Mouse (Mus musculus): ENCODE results near the gene Cpeb3.
A peak's percentile ranks its signal among the peaks of the same experiment; 100 is the strongest.

The Cpeb3 gene

DNA sequence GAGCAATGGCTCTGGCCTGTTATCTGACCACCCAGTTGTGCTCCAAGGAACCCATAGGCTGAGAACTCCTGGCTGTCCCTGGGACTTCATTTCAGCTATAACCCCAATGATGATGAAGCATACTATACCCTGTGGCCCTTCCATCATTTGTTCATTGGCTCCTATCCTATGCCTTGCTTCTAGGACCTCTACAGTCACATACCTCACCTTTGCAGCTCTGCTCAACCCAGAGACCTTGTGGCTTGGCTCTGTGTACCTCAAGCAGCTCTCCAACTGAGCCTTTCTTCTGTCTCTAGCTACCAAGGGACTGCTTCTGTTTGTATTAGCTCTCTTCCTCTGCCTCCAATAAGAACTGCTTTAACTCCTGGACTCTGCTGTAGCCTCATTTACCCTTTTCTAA, 83.4 kb downstream of the Cpeb3 start:
- Histone ChIP-seq H3K36me3 (ENCODE audit: insufficient read depth, low read length) (no peaks in the 10 kb centered on the region), H3K4me3 (replicated peaks; ENCODE audit: low read length) (no peak overlapping the region), H3K9me3 (ENCODE audit: low read length) (no peaks in the 10 kb centered on the region), H3K4me1 (replicated peaks; ENCODE audit: low read depth, low read length) (no peaks in the 10 kb centered on the region), H3K27me3 (ENCODE audit: insufficient read depth, low read length) (no peaks in the 10 kb centered on the region)
- TF ChIP-seq CTCF (conservative IDR thresholded peaks at IDR 0.05; ENCODE audit: low read length) (no peak), NANOG (IDR thresholded peaks at IDR 0.05; ENCODE audit: borderline replicate concordance, low read length) (no peak), POU5F1 (IDR thresholded peaks at IDR 0.05; ENCODE audit: borderline replicate concordance, low read length) (no peak)

GRCm38 (mm10) chr19:37119281-37119680, 89.1 kb downstream of the Cpeb3 start:
- H3K36me3 ChIP-seq (ENCODE audit: insufficient read depth, low read length): no peaks in the 10 kb centered on the region
- H3K4me3 ChIP-seq (replicated peaks; ENCODE audit: low read length): no peak overlapping the region
- no peaks in the 10 kb centered on the region for H3K27me3 ChIP-seq (ENCODE audit: insufficient read depth, low read length)
- H3K4me1 ChIP-seq (replicated peaks; ENCODE audit: low read depth, low read length): no peaks in the 10 kb centered on the region
- TF ChIP-seq POU5F1 (IDR thresholded peaks at IDR 0.05; ENCODE audit: borderline replicate concordance, low read length) (no peak), CTCF (conservative IDR thresholded peaks at IDR 0.05; ENCODE audit: low read length) (no peak), NANOG (IDR thresholded peaks at IDR 0.05; ENCODE audit: borderline replicate concordance, low read length) (no peak)
- H3K9me3 ChIP-seq (ENCODE audit: low read length): no peaks in the 10 kb centered on the region

DNA sequence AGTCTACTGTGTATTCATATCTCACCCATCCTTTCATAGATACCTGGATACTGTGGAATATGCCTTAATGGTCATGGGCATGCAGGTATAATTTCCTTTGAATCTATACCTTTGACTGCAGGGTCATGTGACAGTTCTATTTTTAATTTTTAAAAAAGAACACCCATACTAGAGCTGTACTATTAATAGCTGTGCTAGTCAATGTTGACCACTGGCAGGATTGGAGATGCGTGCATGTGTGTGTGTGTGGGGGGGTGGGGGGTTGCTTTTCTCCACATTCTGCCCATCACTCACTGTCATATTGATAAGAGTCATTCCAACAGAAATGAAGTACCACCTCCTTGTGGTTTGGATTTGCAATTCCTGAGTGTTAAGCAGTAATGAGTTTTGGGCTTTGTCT, 92.6 kb downstream of the Cpeb3 start:
- TF ChIP-seq CTCF (conservative IDR thresholded peaks at IDR 0.05; ENCODE audit: low read length) (no peak), POU5F1 (IDR thresholded peaks at IDR 0.05; ENCODE audit: borderline replicate concordance, low read length) (no peak), NANOG (IDR thresholded peaks at IDR 0.05; ENCODE audit: borderline replicate concordance, low read length) (no peak)
- Histone ChIP-seq H3K36me3 (ENCODE audit: insufficient read depth, low read length) (no peaks in the 10 kb centered on the region), H3K27me3 (ENCODE audit: insufficient read depth, low read length) (no peaks in the 10 kb centered on the region), H3K4me3 (replicated peaks; ENCODE audit: low read length) (no peak overlapping the region), H3K9me3 (ENCODE audit: low read length) (no peaks in the 10 kb centered on the region), H3K4me1 (replicated peaks; ENCODE audit: low read depth, low read length) (no peaks in the 10 kb centered on the region)

DNA sequence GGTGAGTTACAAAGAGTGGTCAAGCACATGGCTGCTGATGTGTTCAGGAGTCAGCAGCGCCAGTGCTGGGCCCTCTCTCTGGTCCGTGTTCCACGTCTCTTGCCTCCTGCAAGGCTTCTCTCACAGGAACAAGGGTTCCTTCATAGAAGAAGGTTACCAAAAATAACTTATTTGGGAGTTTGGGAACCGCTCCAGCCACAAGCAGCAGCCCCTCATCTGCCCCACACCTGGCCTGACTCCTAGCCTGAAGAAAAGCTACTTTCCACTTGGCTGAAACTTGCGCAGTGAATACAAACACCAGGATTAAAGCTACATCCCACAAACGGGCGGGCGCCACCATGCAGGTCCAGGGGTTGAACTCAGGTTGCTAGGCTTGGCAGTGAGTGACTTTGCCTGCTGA, 93.0 kb downstream of the Cpeb3 start:
- Histone ChIP-seq H3K36me3 (ENCODE audit: insufficient read depth, low read length) (no peaks in the 10 kb centered on the region), H3K9me3 (ENCODE audit: low read length) (no peaks in the 10 kb centered on the region), H3K4me3 (replicated peaks; ENCODE audit: low read length) (no peak overlapping the region), H3K27me3 (ENCODE audit: insufficient read depth, low read length) (no peaks in the 10 kb centered on the region), H3K4me1 (replicated peaks; ENCODE audit: low read depth, low read length) (no peaks in the 10 kb centered on the region)
- TF ChIP-seq NANOG (IDR thresholded peaks at IDR 0.05; ENCODE audit: borderline replicate concordance, low read length): no peak
- TF ChIP-seq POU5F1 (IDR thresholded peaks at IDR 0.05; ENCODE audit: borderline replicate concordance, low read length): no peak
- TF ChIP-seq CTCF (conservative IDR thresholded peaks at IDR 0.05; ENCODE audit: low read length): no peak

DNA sequence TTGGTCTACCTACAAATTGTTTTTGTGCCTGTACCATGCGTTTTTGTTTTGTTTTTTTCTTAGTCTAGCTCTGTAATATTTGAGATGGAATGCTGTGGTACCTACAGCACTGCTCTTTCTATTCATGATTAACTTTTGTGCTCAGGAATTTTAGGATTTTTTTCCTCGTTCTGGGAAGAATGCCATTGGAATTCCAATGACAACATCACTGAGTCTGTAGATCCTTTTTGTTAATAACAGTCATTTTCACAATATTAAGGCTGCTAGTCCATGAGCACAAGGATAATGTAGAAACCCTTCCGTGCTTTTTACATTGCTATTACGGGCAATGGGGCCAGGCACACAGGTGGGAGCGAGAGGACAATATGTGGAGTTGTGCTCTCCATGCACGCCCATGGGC, 96.6 kb downstream of the Cpeb3 start:
- H3K27me3 ChIP-seq (ENCODE audit: insufficient read depth, low read length): no peaks in the 10 kb centered on the region
- no peak for TF ChIP-seq NANOG (IDR thresholded peaks at IDR 0.05; ENCODE audit: borderline replicate concordance, low read length)
- no peak for TF ChIP-seq CTCF (conservative IDR thresholded peaks at IDR 0.05; ENCODE audit: low read length)
- TF ChIP-seq POU5F1 (IDR thresholded peaks at IDR 0.05; ENCODE audit: borderline replicate concordance, low read length): no peak

GRCm38 (mm10) chr19:37110494-37110893, 97.9 kb downstream of the Cpeb3 start:
- TF ChIP-seq NANOG (IDR thresholded peaks at IDR 0.05; ENCODE audit: borderline replicate concordance, low read length) (no peak), POU5F1 (IDR thresholded peaks at IDR 0.05; ENCODE audit: borderline replicate concordance, low read length) (no peak), CTCF (conservative IDR thresholded peaks at IDR 0.05; ENCODE audit: low read length) (no peak)
- no peaks in the 10 kb centered on the region for H3K9me3 ChIP-seq (ENCODE audit: low read length)
- H3K36me3 ChIP-seq (ENCODE audit: insufficient read depth, low read length): no peaks in the 10 kb centered on the region
- H3K4me3 ChIP-seq (replicated peaks; ENCODE audit: low read length): no peak overlapping the region
- no peaks in the 10 kb centered on the region for H3K4me1 ChIP-seq (replicated peaks; ENCODE audit: low read depth, low read length)
- no peaks in the 10 kb centered on the region for H3K27me3 ChIP-seq (ENCODE audit: insufficient read depth, low read length)

More for the DNA sequence above, 96.6 kb downstream of the Cpeb3 start:
- Histone ChIP-seq H3K9me3 (ENCODE audit: low read length) (no peaks in the 10 kb centered on the region), H3K4me1 (replicated peaks; ENCODE audit: low read depth, low read length) (no peaks in the 10 kb centered on the region), H3K4me3 (replicated peaks; ENCODE audit: low read length) (no peak overlapping the region), H3K36me3 (ENCODE audit: insufficient read depth, low read length) (no peaks in the 10 kb centered on the region)

GRCm38 (mm10) chr19:37109853-37110252, 98.5 kb downstream of the Cpeb3 start:
- H3K4me1 ChIP-seq (replicated peaks; ENCODE audit: low read depth, low read length): no peaks in the 10 kb centered on the region
- H3K9me3 ChIP-seq (ENCODE audit: low read length): no peaks in the 10 kb centered on the region
- no peak overlapping the region for H3K4me3 ChIP-seq (replicated peaks; ENCODE audit: low read length)
- TF ChIP-seq POU5F1 (IDR thresholded peaks at IDR 0.05; ENCODE audit: borderline replicate concordance, low read length) (no peak), CTCF (conservative IDR thresholded peaks at IDR 0.05; ENCODE audit: low read length) (no peak), NANOG (IDR thresholded peaks at IDR 0.05; ENCODE audit: borderline replicate concordance, low read length) (no peak)
- H3K36me3 ChIP-seq (ENCODE audit: insufficient read depth, low read length): no peaks in the 10 kb centered on the region
- no peaks in the 10 kb centered on the region for H3K27me3 ChIP-seq (ENCODE audit: insufficient read depth, low read length)

DNA sequence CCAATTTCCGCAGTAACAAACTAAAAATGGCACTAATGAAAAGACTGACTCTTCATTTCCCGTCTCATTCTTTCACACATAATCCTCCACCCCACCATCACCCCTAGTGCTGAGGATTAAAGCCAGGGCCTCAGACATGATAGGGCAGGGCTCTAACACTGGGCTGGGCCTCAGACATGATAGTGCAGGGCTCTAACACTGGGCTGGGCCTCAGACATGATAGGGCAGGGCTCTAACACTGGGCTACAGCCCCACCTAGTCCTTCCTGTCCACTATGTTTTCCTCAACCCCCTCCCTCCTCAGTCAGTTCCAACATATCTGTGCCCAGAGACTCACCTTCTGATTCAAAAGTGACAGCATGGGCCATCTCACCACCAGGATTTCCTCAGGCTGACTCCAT, 107.7 kb downstream of the Cpeb3 start:
- H3K36me3 ChIP-seq (ENCODE audit: insufficient read depth, low read length): no peaks in the 10 kb centered on the region
- H3K4me1 ChIP-seq (replicated peaks; ENCODE audit: low read depth, low read length): peaks cover 9% of the 10 kb centered on the region
- no peak overlapping the region for H3K4me3 ChIP-seq (replicated peaks; ENCODE audit: low read length)
- no peaks in the 10 kb centered on the region for H3K27me3 ChIP-seq (ENCODE audit: insufficient read depth, low read length)
- TF ChIP-seq CTCF (conservative IDR thresholded peaks at IDR 0.05; ENCODE audit: low read length): no peak
- no peaks in the 10 kb centered on the region for H3K9me3 ChIP-seq (ENCODE audit: low read length)

GRCm38 (mm10) chr19:37095666-37096330, 112.6 kb downstream of the Cpeb3 start:
- Histone ChIP-seq H3K4me3 (replicated peaks; ENCODE audit: low read length) (no peak overlapping the region), H3K36me3 (ENCODE audit: insufficient read depth, low read length) (no peaks in the 10 kb centered on the region), H3K9me3 (ENCODE audit: low read length) (no peaks in the 10 kb centered on the region), H3K4me1 (replicated peaks; ENCODE audit: low read depth, low read length) (peaks cover 9% of the 10 kb centered on the region), H3K27me3 (ENCODE audit: insufficient read depth, low read length) (no peaks in the 10 kb centered on the region)
- TF ChIP-seq NANOG (IDR thresholded peaks at IDR 0.05; ENCODE audit: borderline replicate concordance, low read length) (no peak), CTCF (conservative IDR thresholded peaks at IDR 0.05; ENCODE audit: low read length) (peak; percentile 50), POU5F1 (IDR thresholded peaks at IDR 0.05; ENCODE audit: borderline replicate concordance, low read length) (no peak)

All from E14TG2a.4 (cell line).